26 mouse cellular contexts compared by ENCODE assay signal in genomic region chr16:31653616-31654015, GRCm38 (mm10).
"Had no signal": no experiment of that assay in that cellular context is flagged by ENCODE, and none has a peak within 500 bp of the region (broad histone marks: within the 10 kb centered on the region; RNA-seq: fewer than 3 reads in every experiment).

No protein-coding gene starts in this region.

- H3K9ac ChIP-seq: heart, embryonic 12.5 days; hindbrain, embryonic 12.5 days; hindbrain, embryonic 15.5 days; intestine, embryonic 15.5 days; limb, embryonic 12.5 days; liver, embryonic 13.5 days had no signal

- H3K27ac ChIP-seq: gastrocnemius, adult 2 months; heart, embryonic 10.5 days; hindbrain, embryonic 10.5 days; hindbrain, embryonic 12.5 days; hindbrain, embryonic 15.5 days; intestine, embryonic 15.5 days; kidney, postnatal 0 days; limb, embryonic 10.5 days; limb, embryonic 12.5 days; liver, embryonic 13.5 days had no signal

- ATAC-seq: inflammation-experienced regulatory T-cells, adult 6 months; intestine, embryonic 15.5 days; intestine, postnatal 0 days had no signal

- H3K27me3 ChIP-seq: heart, embryonic 12.5 days; hindbrain, embryonic 12.5 days; hindbrain, embryonic 15.5 days; intestine, embryonic 15.5 days; limb, embryonic 12.5 days had no signal

- H3K4me2 ChIP-seq: heart, embryonic 12.5 days; hindbrain, embryonic 12.5 days; hindbrain, embryonic 15.5 days; intestine, embryonic 15.5 days; limb, embryonic 12.5 days; liver, embryonic 11.5 days; liver, embryonic 13.5 days had no signal

- DNase-seq: gastrocnemius, adult 2 months; gastrocnemius, postnatal 10 days; gastrocnemius, postnatal 25 days; heart, adult 18-20 months; heart, postnatal 10 days; heart, postnatal 4 days; kidney, adult 18-20 months; kidney, adult 8-10 months; kidney, postnatal 14 days; kidney, postnatal 36 days; layer of hippocampus, adult 9-11 months; layer of hippocampus, postnatal 36 days; liver; liver, embryonic 13.5 days had no signal

- H3K36me3 ChIP-seq: heart, embryonic 10.5 days; heart, embryonic 12.5 days; hindbrain, embryonic 10.5 days; hindbrain, embryonic 12.5 days; hindbrain, embryonic 15.5 days; intestine, embryonic 15.5 days; limb, embryonic 10.5 days; limb, embryonic 12.5 days; liver, embryonic 13.5 days had no signal

- H3K4me1 ChIP-seq: intestine, embryonic 15.5 days; liver, embryonic 13.5 days had no signal

- H3K9me3 ChIP-seq: heart, embryonic 10.5 days; heart, embryonic 12.5 days; hindbrain, embryonic 10.5 days; hindbrain, embryonic 12.5 days; hindbrain, embryonic 15.5 days; intestine, embryonic 15.5 days; limb, embryonic 10.5 days; limb, embryonic 12.5 days; liver, embryonic 13.5 days had no signal

- H3K4me3 ChIP-seq: gastrocnemius, adult 2 months; heart, embryonic 10.5 days; heart, embryonic 12.5 days; hindbrain, embryonic 10.5 days; hindbrain, embryonic 12.5 days; hindbrain, embryonic 15.5 days; intestine, embryonic 15.5 days; limb, embryonic 10.5 days; limb, embryonic 12.5 days; liver, embryonic 13.5 days had no signal
